Mouse (Mus musculus): Measurements from ENCODE around the gene Rufy4.

- no peak for TF ChIP-seq TAL1 (IDR thresholded peaks at IDR 0.05; ENCODE audit: low read length)
- TF ChIP-seq GATA1 (IDR thresholded peaks at IDR 0.05; ENCODE audit: low read length), result no peak
These were observed 41.2 kb upstream of the Rufy4 start for GRCm38 (mm10) chr1:74084065-74084705.

Data from erythroblast, embryonic 14.5 days (primary cell).